Mouse (Mus musculus) kidney, adult 8-10 months (tissue): ENCODE results near the gene Sycp2.

Source experiments
- DNase-seq, 2 experiments: peaks; one replicate each; pipeline ENCODE4 v3.0.0; 2022

The Sycp2 gene

DNA sequence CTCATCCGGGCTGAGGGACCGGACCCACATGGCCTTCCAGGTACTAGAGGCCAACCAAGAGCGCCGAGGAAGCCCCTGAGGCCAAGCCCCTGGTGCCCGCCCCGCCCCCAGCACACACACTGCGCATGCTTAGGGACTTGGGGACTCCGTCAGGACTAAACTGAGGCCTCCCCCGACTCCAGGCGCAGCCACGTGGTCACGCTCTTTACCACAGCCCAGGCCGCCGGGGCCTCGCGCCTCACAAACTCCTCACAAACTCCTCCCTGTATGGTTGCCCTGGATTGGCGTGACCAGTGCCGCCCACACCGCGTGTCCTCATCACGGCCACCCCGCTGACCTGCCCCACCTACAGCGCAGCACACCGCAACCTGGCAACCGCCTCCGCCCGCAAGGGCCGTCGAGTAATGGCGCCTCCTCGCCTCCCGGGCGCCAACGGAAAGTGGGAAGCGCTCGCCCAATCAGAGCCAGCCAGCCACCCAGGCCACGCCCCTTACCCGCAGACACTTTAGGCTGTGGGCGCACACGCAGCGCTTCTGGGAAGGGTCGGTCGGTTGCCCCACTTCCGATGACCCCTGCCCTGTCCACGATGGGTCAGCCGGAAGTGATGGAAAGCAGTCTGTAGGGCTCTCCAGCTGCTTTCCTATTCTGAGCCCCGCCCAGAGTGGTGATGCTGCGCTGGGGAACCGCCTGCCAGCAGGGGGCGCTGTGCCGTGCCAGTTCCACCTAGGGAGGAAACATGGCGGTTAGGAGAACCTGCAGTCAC lies at the start of gene Sycp2:
Gene Sycp2, minus strand, starts transcription at position 633 of the 763 bp plus-strand sequence.
- DNase-seq, result no peak

- DNase-seq, result peak in 1 of 2 experiments; percentile 6
Measured at GRCm38 (mm10) chr2:178454664-178455516, 47.4 kb upstream of the Sycp2 start.

- DNase-seq, result no peak
Measured at GRCm38 (mm10) chr2:178450961-178451360, 43.5 kb upstream of the Sycp2 start.

- DNase-seq, result no peak
Measured at GRCm38 (mm10) chr2:178450236-178450635, 42.8 kb upstream of the Sycp2 start.

DNA sequence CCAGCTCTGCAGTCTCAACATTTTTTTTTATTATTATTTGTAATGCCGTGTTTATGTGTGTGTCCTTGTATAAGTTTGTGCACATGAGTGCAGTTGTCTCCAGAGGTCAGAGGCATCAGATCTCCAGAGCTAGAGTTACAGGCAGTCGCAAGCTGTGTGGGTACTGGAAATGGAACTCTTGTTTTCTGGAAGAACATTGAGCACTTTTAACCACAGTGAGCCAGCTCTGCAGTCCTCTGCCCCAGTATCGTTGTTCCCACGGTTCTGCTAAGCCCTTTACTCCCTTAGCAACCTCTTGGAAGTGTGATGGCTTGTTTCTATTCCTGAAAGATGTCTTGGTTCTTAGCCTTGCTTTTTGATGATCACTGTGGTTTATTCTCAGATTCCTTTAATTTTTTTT lies 41.9 kb upstream of the Sycp2 start:
- DNase-seq, result no peak

- no peak for DNase-seq
Measured at GRCm38 (mm10) chr2:178437311-178437710, 29.8 kb upstream of the Sycp2 start.

DNA sequence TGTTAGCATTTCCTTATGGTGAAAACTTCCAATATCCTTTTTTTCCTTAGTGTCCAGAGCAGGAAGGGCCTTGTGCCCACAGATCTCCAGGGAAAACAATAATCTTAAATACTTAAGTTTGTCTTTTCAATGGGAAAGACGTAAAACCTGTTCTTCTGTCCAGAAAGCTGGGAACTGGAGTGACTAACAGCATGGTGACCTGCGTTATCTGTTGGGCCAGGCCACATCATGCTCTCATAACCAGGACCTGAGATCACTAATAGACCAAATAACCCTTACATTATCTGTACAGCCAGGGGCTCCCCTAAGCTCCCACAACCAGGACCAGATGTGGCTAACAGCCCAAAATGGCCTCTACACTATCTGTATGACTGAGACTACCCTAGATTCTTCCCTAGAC lies 26.4 kb upstream of the Sycp2 start:
- DNase-seq, result no peak

DNA sequence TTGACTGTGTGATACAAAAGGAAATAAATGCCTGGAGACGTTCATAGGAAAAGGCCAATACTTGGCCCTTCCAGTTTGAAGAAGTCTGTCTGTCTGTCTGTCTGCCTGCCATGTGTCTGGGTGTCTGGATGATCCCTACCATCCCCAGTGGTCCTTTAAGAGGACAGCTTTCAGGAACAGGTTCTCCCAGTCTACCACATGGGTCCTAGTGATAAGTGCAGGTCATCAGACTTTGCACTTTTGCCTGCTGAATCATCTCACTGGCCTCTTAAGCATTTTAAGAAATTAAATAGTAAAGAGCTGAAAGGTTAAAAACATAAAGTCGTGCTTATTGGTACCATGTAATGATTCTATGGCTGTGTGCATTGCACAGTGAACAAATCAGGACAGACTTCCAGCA lies 26.0 kb upstream of the Sycp2 start:
- DNase-seq, result no peak

GRCm38 (mm10) chr2:178430231-178430630 lies 22.7 kb upstream of the Sycp2 start, which contains the start of gene Cdh26:
Gene Cdh26, plus strand, starts transcription at chr2:178430531.
- no peak for DNase-seq

DNA sequence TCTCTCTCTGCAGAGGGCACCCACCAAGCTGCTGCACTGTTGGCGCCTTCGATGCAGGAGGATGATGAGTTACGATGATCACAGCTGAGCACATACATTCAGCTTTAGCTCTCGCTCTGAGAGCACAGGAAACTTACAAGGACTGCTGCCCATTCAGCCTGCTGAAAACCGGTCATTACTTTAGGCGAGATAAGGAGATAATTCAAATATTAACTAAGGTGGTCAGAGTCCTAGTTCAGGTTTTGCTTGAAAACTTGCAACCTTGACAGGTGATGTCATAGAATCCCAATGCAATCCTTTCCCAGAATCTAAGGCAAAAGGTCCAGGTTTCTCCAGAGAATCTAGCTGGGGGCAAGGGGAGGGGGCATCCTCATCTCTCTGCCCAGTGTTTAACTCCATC lies 21.9 kb upstream of the Sycp2 start:
- DNase-seq, result no peak

DNA sequence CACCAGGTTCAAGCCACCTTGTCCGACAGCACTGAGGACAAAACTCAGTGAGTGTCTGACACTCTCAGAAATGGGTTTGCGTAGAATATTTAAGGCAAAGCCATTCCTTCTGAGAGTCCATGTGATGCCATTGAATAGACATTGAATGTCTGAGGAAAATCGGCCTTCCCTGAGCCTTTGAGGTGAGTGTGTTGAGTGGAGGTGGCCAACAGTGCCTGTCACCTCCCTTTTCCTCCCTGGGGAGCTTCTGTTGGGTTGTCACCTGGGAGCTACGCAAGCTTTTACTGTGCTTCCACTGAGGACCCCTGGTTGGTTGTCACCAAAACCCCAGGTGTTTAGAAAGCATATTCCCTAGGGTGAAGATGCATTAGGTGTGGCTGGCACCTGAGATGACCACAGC lies 21.2 kb upstream of the Sycp2 start:
- DNase-seq, result no peak

GRCm38 (mm10) chr2:178428183-178428582 lies 20.7 kb upstream of the Sycp2 start:
- no peak for DNase-seq

DNA sequence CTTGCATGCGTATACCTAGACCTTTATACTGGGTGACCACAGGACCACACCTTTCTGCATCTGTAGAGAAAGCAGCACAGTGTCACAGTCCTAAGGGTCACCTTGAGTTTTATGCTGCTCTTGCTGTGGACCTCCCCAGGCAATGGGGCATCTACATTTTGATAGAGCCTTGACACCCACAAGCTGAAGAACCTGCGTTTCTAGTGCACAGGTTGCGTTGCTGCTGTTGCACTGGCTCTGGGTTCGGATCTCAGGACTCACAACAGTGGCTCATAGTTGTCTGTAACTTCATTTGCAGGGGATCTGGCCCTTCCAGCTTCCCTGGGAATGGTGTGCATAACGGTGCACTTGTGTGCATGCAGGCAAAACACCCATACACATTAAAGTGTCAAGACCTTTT lies 19.7 kb upstream of the Sycp2 start:
- no peak for DNase-seq

DNA sequence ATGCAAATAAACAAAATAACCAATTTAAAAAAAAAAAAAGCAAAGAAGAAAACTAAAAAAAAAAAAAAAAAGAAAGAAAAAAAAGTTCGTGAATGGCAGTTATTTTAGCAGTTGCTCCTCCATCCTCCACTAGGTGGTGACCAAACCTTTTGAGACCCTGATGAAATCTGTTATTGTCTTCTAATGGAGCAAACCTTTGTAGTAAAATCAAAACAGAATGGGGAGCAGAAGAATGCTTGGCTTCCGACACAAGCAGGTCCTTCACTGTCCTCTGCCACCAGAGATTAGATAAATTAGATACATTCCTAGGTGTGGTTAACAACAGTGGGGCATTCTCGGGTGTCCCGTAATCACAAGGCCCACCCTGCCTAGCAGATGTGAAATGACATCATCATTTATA lies 18.7 kb upstream of the Sycp2 start:
- no peak for DNase-seq

DNA sequence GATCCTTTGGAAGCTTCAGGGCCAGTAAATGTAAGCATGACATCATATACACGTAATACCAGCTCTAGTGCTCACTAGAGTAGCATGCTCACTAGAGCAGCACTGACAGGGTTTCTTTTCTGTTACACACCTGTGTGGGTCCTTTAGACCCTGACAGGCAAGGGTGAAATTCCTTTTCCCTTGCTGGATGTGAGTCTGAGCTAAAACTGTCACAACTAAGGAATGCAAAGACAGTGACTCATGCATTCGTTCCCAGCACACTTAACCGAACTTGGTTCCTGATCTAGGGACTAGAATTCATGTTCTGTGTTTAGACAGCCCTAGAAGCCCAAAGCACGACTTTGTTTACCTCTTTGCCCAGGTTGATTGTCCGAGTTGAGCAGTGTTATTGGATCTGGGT lies 15.7 kb upstream of the Sycp2 start:
- DNase-seq, result no peak

DNA sequence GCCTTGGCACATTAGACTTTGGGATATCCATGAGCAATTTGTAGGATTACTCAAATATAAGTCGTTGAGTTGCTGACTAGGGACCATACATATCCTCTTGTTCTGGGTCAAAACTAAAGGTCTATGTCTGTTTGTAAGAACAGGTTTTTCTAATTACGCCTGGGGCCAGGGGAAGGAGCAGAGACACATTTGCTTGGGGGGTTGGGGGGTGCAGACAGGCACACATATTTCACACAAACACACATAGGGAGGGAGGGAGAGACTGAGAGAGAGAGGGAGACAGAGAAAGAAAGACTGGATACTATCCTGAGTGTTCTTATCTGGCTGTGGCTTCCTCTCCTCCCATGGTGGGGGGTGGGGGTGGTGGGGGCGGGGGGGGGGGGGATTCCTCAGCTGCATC lies 14.7 kb upstream of the Sycp2 start:
- no peak for DNase-seq

- DNase-seq, result no peak
Measured at GRCm38 (mm10) chr2:178421603-178422002, 14.1 kb upstream of the Sycp2 start.

GRCm38 (mm10) chr2:178420576-178420975 lies 13.1 kb upstream of the Sycp2 start:
- DNase-seq, result no peak

DNA sequence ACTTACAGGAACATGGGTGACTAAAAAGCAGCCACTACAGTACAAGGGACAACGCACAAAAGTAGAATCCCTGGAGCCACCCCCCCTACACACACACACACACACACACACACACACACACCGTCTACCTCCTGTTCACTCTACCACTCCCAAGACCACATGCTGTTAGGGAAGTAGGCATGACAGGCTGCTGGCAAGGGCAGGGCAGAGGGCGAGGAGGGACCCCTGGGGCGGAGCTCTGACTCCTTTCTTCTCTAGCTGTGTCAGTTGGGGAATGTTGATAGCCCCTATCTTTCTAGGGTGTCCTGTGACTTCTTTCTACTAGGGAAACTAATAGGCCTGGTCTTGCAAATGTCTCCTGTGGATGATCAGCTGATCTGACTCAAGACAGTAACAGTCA lies 9.5 kb upstream of the Sycp2 start:
- no peak for DNase-seq

DNA sequence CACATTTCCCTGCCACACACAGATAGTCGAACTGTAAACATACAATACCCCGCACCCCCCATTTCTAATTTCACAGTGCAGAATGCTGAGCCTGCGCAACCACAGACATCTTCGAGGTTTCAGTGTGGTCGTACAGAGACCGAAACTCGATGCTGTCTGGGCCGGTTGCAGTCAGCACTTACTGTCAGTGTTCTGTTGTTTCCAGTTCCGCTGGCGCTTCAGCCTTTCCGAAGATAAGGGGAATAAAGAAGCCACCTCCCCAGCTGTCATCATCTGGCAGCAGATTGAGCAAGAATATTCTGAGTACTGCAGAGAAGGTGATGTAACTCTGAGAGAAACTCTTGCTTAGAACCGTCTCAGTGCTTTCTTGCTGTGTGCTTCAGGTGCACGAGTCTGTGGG lies 8.9 kb upstream of the Sycp2 start:
- no peak for DNase-seq

- DNase-seq, result no peak
Measured at GRCm38 (mm10) chr2:178415150-178415448, 7.6 kb upstream of the Sycp2 start.

GRCm38 (mm10) chr2:178414261-178415149 lies 7.0 kb upstream of the Sycp2 start, which contains the start of the genes Ppp1r3d and Fam217b:
Gene Ppp1r3d, minus strand, starts transcription at chr2:178414472.
Gene Fam217b, plus strand, starts transcription at chr2:178414524.
- peak; percentile 29 to 30 for DNase-seq
